Mouse (Mus musculus) CH12.LX (cell line): ENCODE results near the gene Hsd17b1. TPM values are rescaled to one million over a fixed set of nuclear protein-coding genes. Genes with fewer than 3 reads are reported as not detected.

ENCODE experiments used
- DNase-seq: peaks from one replicate; pipeline ENCODE4 v3.0.0-alpha.2; 2013; ENCODE audit errors: extremely low read depth
- H3K27ac ChIP-seq: 2 replicates; pipeline ENCODE4 v1.5.1; 2012; ENCODE audit warnings: low read depth, mild to moderate bottlenecking, control low read depth, moderate library complexity; ENCODE audit not compliant: insufficient read depth
- H3K27me3 ChIP-seq: replicated peaks from 2 replicates; pipeline ENCODE3; 2012; ENCODE audit warnings: inconsistent platforms
- H3K36me3 ChIP-seq, 2 experiments: replicated peaks in 1 of 2; 2 replicates each; pipeline versions ENCODE3 to v1.6.1; 2012; ENCODE audit warnings: inconsistent platforms in 1 of 2, low read length in 1 of 2, mild to moderate bottlenecking in 1 of 2, mixed read lengths in 1 of 2, moderate library complexity in 1 of 2; ENCODE audit not compliant: control insufficient read depth in 1 of 2, insufficient read depth in 1 of 2
- H3K4me1 ChIP-seq, 2 experiments: 2 replicates each; pipeline ENCODE4 v1.6.1; 2012; ENCODE audit warnings: inconsistent platforms in 1 of 2, moderate library complexity in 1 of 2; ENCODE audit not compliant: insufficient read depth in 2 of 2, control insufficient read depth in 1 of 2
- H3K4me2 ChIP-seq: 2 replicates; pipeline ENCODE4 v1.6.1; 2012; ENCODE audit warnings: low read depth, mild to moderate bottlenecking, control low read depth; ENCODE audit not compliant: poor library complexity, insufficient read depth, severe bottlenecking
- H3K4me3 ChIP-seq, 3 experiments: fragments of 150-350 bp in 1 of 3; sonication (generic) in 1 of 3; replicated peaks in 1 of 3; 2 replicates each; pipeline versions ENCODE3 to v1.5.1; 2011 to 2012; ENCODE audit warnings: low read depth in 2 of 3, low read length in 2 of 3, mild to moderate bottlenecking in 2 of 3, moderate library complexity in 2 of 3, control low read depth in 1 of 3, improper control_type of control experiment in 1 of 3, inconsistent platforms in 1 of 3, mixed read lengths in 1 of 3; ENCODE audit not compliant: poor library complexity in 1 of 3
- H3K79me2 ChIP-seq: replicated peaks from 2 replicates; pipeline ENCODE4 v1.6.1; 2012; ENCODE audit warnings: mild to moderate bottlenecking, moderate library complexity; ENCODE audit not compliant: control insufficient read depth, poor library complexity, insufficient read depth, severe bottlenecking; ENCODE audit errors: extremely low read depth
- H3K9ac ChIP-seq: 2 replicates; pipeline ENCODE4 v1.6.1; 2012; ENCODE audit warnings: low read depth, mild to moderate bottlenecking, control low read depth, moderate library complexity; ENCODE audit not compliant: insufficient read depth
- H3K9me3 ChIP-seq: replicated peaks from 2 replicates; pipeline ENCODE3; 2012; ENCODE audit warnings: low read length, inconsistent platforms, mixed read lengths
- CHD1 ChIP-seq: IDR thresholded peaks from 2 replicates; pipeline ENCODE4 v1.6.1; 2012; ENCODE audit warnings: low read depth, low read length, improper control_type of control experiment, inconsistent platforms
- CHD2 ChIP-seq: IDR thresholded peaks from 2 replicates; pipeline ENCODE4 v1.6.1; 2011; ENCODE audit warnings: low read length, improper control_type of control experiment
- CTCF ChIP-seq, 2 experiments: IDR thresholded peaks in 1 of 2; conservative IDR thresholded peaks in 1 of 2; 2 replicates each; pipeline ENCODE4 v1.5.1; 2011 to 2012; ENCODE audit warnings: low read depth in 2 of 2, low read length in 2 of 2, improper control_type of control experiment in 1 of 2, inconsistent platforms in 1 of 2, mild to moderate bottlenecking in 1 of 2, moderate library complexity in 1 of 2
- GABPA ChIP-seq: IDR thresholded peaks from 2 replicates; pipeline ENCODE4 v1.6.1; 2012; ENCODE audit warnings: low read depth, low read length, improper control_type of control experiment, inconsistent platforms; ENCODE audit not compliant: insufficient replicate concordance
- HCFC1 ChIP-seq: IDR thresholded peaks from 2 replicates; pipeline ENCODE4 v1.6.1; 2012; ENCODE audit warnings: low read depth, mild to moderate bottlenecking, inconsistent platforms, low read length, improper control_type of control experiment
- JUND ChIP-seq: conservative IDR thresholded peaks from 2 replicates; pipeline ENCODE4 v1.6.1; 2011; ENCODE audit warnings: low read depth, low read length, improper control_type of control experiment
- KAT2A ChIP-seq: IDR thresholded peaks from 2 replicates; pipeline ENCODE4 v1.6.1; 2012; ENCODE audit warnings: low read length, improper control_type of control experiment, inconsistent platforms; ENCODE audit not compliant: insufficient replicate concordance
- MAFK ChIP-seq: IDR thresholded peaks from 2 replicates; pipeline ENCODE4 v1.6.1; 2011; ENCODE audit warnings: low read length, improper control_type of control experiment; ENCODE audit not compliant: insufficient replicate concordance
- MYC ChIP-seq: IDR thresholded peaks from 2 replicates; pipeline ENCODE4 v1.6.1; 2011; ENCODE audit warnings: low read depth, mild to moderate bottlenecking, improper control_type of control experiment, low read length
- NRF1 ChIP-seq: IDR thresholded peaks from 2 replicates; pipeline ENCODE4 v1.6.1; 2014; ENCODE audit warnings: low read depth, mild to moderate bottlenecking, inconsistent platforms, low read length, improper control_type of control experiment, moderate library complexity
- POLR2A ChIP-seq: IDR thresholded peaks from 2 replicates; pipeline ENCODE4 v1.6.1; 2011; ENCODE audit warnings: low read depth, mild to moderate bottlenecking, improper control_type of control experiment, low read length
- POLR2AphosphoS2 ChIP-seq: IDR thresholded peaks from 2 replicates; pipeline ENCODE4 v1.6.1; 2011; ENCODE audit warnings: low read depth, low read length, improper control_type of control experiment
- RAD21 ChIP-seq: IDR thresholded peaks from 2 replicates; pipeline ENCODE4 v1.6.1; 2011; ENCODE audit warnings: low read depth, mild to moderate bottlenecking, low read length, improper control_type of control experiment, moderate library complexity
- TCF12 ChIP-seq: IDR thresholded peaks from 2 replicates; pipeline ENCODE4 v1.6.1; 2014; ENCODE audit warnings: low read depth, mild to moderate bottlenecking, inconsistent platforms, low read length, improper control_type of control experiment
- UBTF ChIP-seq: IDR thresholded peaks from 2 replicates; pipeline ENCODE4 v1.6.1; 2012; ENCODE audit warnings: low read depth, mild to moderate bottlenecking, inconsistent platforms, low read length, improper control_type of control experiment, moderate library complexity
- USF1 ChIP-seq: IDR thresholded peaks from 2 replicates; pipeline ENCODE4 v1.6.1; 2014; ENCODE audit warnings: low read depth, mild to moderate bottlenecking, inconsistent platforms, low read length, improper control_type of control experiment
- ZC3H11A ChIP-seq: IDR thresholded peaks from 2 replicates; pipeline ENCODE4 v1.6.1; 2012; ENCODE audit warnings: low read depth, mild to moderate bottlenecking, inconsistent platforms, low read length, improper control_type of control experiment
- dilution Hi-C: fragments of 300-500 bp; cut with MboI; formaldehyde crosslinking; loops from 2 replicates; pipeline ENCODE4 v1.14.3; 2020; ENCODE audit warnings: low sequenced_read_pairs; ENCODE audit not compliant: extremely low pct_unique_long_range_greater_than_20kb, extremely low pct_ligation_motif_present
- in situ Hi-C: fragments of 300-500 bp; cut with MboI; formaldehyde crosslinking; loops from 3 replicates; pipeline ENCODE4 v1.14.3; 2019; ENCODE audit warnings: low sequenced_read_pairs, low pct_ligation_motif_present, low pct_unique_long_range_greater_than_20kb, mixed read lengths
- polyA plus RNA-seq: library from polyadenylated mRNA; unstranded; fragments of >175 nt; gene quantifications from 2 replicates; pipeline ENCODE4 v1.2.1, GENCODE M21; 2012; ENCODE audit warnings: low read depth; ENCODE audit not compliant: insufficient read length
- total RNA-seq, 2 experiments: library from RNA; depleted of rRNA; stranded (reverse); fragments of 300-350 nt in 1 of 2; fragments of >200 nt in 1 of 2; gene quantifications; 2 replicates each; pipeline ENCODE4 v1.2.3; 2012 to 2014

The Hsd17b1 gene
- total and polyA plus RNA-seq, 3 experiments: 0.17 to 0.81 TPM; not detected in 1

GRCm38 (mm10) chr11:101047502-101047901 is 30.7 kb upstream of the Hsd17b1 start:
- H3K27me3 ChIP-seq: no peaks in the 10 kb centered on the region
- peaks cover 91 to 99% of the 10 kb centered on the region in 2 experiments for H3K36me3 ChIP-seq
- no peaks in the 10 kb centered on the region for H3K9me3 ChIP-seq
- dilution Hi-C loops: no loop called here
- TF ChIP-seq MYC (no peak), GABPA (no peak), JUND (no peak), POLR2A (no peak), UBTF (no peak), TCF12 (no peak), ZC3H11A (no peak), CTCF (conservative IDR thresholded peaks at IDR 0.05 in 1 of 2, IDR thresholded peaks at IDR 0.05 in 1 of 2; ENCODE audit: low read depth in 2 of 2, low read length in 2 of 2) (no peak)
- in situ Hi-C loops: no loop called here
- H3K4me2 ChIP-seq: no peak overlapping the region
- no peaks in the 10 kb centered on the region for H3K4me1 ChIP-seq
- H3K9ac ChIP-seq: no peak overlapping the region
- H3K4me3 ChIP-seq: no peak overlapping the region
- no peak for DNase-seq
- no peak overlapping the region for H3K27ac ChIP-seq
- no peaks in the 10 kb centered on the region for H3K79me2 ChIP-seq

- dilution Hi-C loops: no loop called here
- H3K27ac ChIP-seq: no peak overlapping the region
- H3K27me3 ChIP-seq: no peaks in the 10 kb centered on the region
- H3K9ac ChIP-seq: no peak overlapping the region
- no peaks in the 10 kb centered on the region for H3K79me2 ChIP-seq
- no peak for TF ChIP-seq POLR2AphosphoS2
- no peak for TF ChIP-seq JUND
- TF ChIP-seq MAFK: no peak
- no peak for TF ChIP-seq KAT2A
- TF ChIP-seq CHD2: no peak
- TF ChIP-seq RAD21: no peak
- TF ChIP-seq CHD1: no peak
- no peak for TF ChIP-seq HCFC1
- no peak for TF ChIP-seq UBTF
- no peak for TF ChIP-seq MYC
- TF ChIP-seq USF1: no peak
- no peak for TF ChIP-seq POLR2A
- TF ChIP-seq NRF1: no peak
- TF ChIP-seq, all 38 proteins: peak for 0
- in situ Hi-C loops: no loop called here
- DNase-seq: no peak
- Histone ChIP-seq H3K36me3 (peaks cover 89 to 99% of the 10 kb centered on the region in 2 experiments), H3K4me2 (no peak overlapping the region), H3K4me1 (no peaks in the 10 kb centered on the region), H3K4me3 (no peak overlapping the region), H3K9me3 (peaks cover 12% of the 10 kb centered on the region)
These were observed 27.9 kb upstream of the Hsd17b1 start for GRCm38 (mm10) chr11:101050359-101050758.
